Mouse (Mus musculus): ENCODE measurements around the gene Slc6a13. TPM values are rescaled to one million over a fixed set of nuclear protein-coding genes. Genes with fewer than 3 reads are reported as not detected.

Slc6a13 gene
- polyA plus RNA-seq, 1 experiment from 2014 or later, result 8.7 TPM

DNA sequence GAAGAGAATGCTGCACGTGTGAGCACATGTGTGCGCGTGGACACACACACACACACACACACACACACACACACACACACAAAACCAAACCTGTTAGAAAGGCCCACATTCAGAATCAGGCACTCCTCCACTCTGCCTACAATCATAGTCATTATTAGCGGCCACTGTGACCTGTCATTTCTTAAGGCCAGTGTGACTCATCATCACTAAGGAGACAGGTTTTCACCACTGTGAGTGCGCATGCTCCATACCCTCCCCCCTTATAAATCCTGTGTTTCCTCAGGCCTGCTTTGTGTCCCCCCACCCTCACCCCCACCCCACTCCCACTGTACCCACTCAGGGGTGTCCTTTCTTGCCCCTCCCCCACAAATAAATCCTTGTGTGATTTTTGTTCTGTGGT, 15.9 kb upstream of the Slc6a13 start:
- Histone ChIP-seq H3K9me3 (replicated peaks) (no peaks in the 10 kb centered on the region), H3K36me3 (no peaks in the 10 kb centered on the region), H3K4me3 (no peak overlapping the region), H3K9ac (no peak overlapping the region), H3K4me2 (no peak overlapping the region), H3K27me3 (replicated peaks) (no peaks in the 10 kb centered on the region), H3K4me1 (replicated peaks) (no peaks in the 10 kb centered on the region), H3K27ac (ENCODE audit: poor library complexity, severe bottlenecking) (no peak overlapping the region)
- ATAC-seq (ENCODE audit: insufficient number of reproducible peaks, low FRiP score), result no peak
- WGBS, result 78% methylated on average over 5 of the region's 5 CpGs

DNA sequence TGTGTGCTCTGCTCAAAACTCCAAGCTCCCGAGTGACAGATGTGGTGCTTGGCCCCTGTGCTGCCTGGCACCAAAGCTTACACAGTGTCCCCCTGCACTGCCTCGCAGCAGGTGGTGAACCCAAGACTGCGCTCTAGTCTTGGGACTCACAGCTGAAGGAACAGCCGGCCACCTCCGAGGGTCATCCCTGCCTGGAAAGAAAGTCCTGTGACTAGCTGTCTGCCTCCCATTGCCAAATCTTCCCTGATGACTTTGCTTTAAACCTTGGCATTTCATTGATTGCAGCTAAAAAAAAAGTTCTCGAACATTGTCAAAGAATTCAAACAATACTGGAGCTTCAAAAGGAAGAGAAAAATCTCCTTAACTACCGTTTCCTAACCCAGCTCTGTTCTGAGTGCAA, 710 bp upstream of the Slc6a13 start:
- Histone ChIP-seq H3K27me3 (replicated peaks) (no peaks in the 10 kb centered on the region), H3K4me3 (no peak overlapping the region), H3K9ac (no peak overlapping the region), H3K9me3 (replicated peaks) (no peaks in the 10 kb centered on the region), H3K36me3 (no peaks in the 10 kb centered on the region), H3K4me2 (no peak overlapping the region), H3K4me1 (replicated peaks) (peaks cover 13% of the 10 kb centered on the region), H3K27ac (ENCODE audit: poor library complexity, severe bottlenecking) (no peak overlapping the region)
- WGBS, result 48% methylated on average over 7 of the region's 7 CpGs
- no peak for ATAC-seq (ENCODE audit: insufficient number of reproducible peaks, low FRiP score)

DNA sequence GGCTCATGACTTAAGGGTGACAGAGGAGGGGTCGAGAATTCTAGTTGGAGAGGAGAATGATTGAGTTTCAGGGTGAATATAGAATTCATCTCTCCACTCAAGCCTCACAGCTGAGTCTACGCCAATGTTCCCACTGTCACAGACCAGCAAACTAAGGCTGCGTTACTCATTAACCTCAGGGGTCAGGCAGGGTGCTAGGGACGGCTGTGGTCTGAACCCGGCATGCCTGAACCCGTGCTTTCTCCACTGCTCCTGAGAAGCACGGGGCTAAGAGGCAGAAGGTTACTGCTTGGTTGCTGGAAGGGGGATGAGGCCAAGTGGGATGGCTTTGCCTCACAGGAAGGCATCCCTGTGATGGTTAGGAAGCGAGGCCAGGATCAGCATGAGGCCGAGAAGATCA, 477 bp downstream of the Slc6a13 start:
- no peaks in the 10 kb centered on the region for H3K36me3 ChIP-seq
- H3K27me3 ChIP-seq (replicated peaks), result no peaks in the 10 kb centered on the region
- peaks cover 13% of the 10 kb centered on the region for H3K4me1 ChIP-seq (replicated peaks)
- no peak overlapping the region for H3K9ac ChIP-seq
- no peaks in the 10 kb centered on the region for H3K9me3 ChIP-seq (replicated peaks)
- WGBS, result 35% methylated on average over 9 of the region's 9 CpGs
- no peak; the same call in 1 of the 2 replicates for ATAC-seq (ENCODE audit: insufficient number of reproducible peaks, low FRiP score)
- H3K4me3 ChIP-seq, result peak overlapping the region; percentile 32
- H3K4me2 ChIP-seq, result peak overlapping the region; percentile 62
- peak overlapping the region; percentile 59; the same call in 1 of the 2 replicates for H3K27ac ChIP-seq (ENCODE audit: poor library complexity, severe bottlenecking)

DNA sequence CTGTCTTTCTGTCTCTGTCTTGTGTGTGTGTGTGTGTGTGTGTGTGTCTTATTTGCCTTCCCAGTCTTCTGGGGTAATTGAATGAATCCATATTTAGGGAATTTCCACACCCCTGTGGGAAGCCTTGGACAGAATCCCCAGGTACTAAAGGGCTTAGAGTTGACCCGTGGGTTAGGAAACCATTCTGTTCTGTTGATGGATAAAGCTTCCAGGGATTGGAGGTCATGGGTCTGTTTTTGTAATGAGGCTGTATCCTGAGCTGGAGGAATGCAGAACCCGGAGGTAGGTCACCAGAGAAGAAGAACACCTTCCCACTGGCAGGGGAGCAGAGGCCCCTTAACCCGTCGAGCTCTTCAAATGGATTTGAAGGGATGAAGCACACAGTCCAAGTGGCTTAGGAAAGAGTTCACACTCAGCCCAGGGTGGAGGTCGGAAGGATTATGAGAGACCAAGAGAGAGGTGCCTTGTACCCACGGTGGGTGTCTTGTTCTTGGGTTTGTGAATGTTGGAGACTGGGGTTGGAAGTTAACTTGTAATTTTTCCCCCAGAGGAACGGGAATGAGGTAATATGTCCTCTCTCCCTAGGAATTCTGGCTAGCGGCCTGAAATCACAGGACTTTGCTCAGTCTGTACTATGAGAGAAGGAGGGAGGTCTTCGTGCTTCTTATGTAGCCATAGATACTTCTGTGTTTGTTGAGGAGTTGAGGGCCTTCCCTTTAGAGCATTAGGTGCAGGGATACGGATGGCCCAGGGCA, 3.6 kb downstream of the Slc6a13 start:
- WGBS, result 64% methylated on average over 10 of the region's 10 CpGs
- ATAC-seq (ENCODE audit: insufficient number of reproducible peaks, low FRiP score), result no peak

DNA sequence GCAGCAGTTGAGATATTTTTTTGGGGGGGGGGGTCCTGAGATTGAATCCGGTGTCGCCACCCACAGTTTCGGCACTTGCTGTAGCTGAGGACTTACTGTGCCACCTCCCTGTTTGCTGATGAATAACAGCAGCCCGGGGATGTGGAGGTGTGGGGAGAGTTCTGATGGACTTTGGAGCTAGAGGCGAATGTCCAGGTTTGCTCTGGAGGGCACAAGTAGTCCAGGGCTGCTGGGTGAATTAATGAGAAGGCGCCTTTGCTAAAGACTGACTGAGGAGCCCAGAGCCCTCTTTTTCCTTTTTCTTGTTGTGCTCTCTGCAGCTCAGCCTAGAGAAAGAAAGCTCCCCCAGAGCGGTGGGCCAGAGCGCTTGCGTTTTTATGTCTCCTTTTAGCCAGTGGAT, 4.6 kb downstream of the Slc6a13 start:
- H3K4me3 ChIP-seq, result no peak overlapping the region
- no peaks in the 10 kb centered on the region for H3K9me3 ChIP-seq (replicated peaks)
- no peak overlapping the region for H3K4me2 ChIP-seq
- no peak overlapping the region for H3K27ac ChIP-seq (ENCODE audit: poor library complexity, severe bottlenecking)
- 78% methylated on average over 9 of the region's 9 CpGs for WGBS
- no peaks in the 10 kb centered on the region for H3K27me3 ChIP-seq (replicated peaks)
- no peak overlapping the region for H3K9ac ChIP-seq
- H3K4me1 ChIP-seq (replicated peaks), result peaks cover 8% of the 10 kb centered on the region; the same call in 1 of the 2 replicates
- H3K36me3 ChIP-seq, result no peaks in the 10 kb centered on the region
- ATAC-seq (ENCODE audit: insufficient number of reproducible peaks, low FRiP score), result no peak

More for the DNA sequence above, 3.6 kb downstream of the Slc6a13 start:
- H3K36me3 ChIP-seq, result no peaks in the 10 kb centered on the region
- H3K4me1 ChIP-seq (replicated peaks), result peaks cover 8% of the 10 kb centered on the region; the same call in 1 of the 2 replicates
- H3K9ac ChIP-seq, result no peak overlapping the region
- H3K4me2 ChIP-seq, result no peak overlapping the region
- no peak overlapping the region for H3K4me3 ChIP-seq
- no peaks in the 10 kb centered on the region for H3K9me3 ChIP-seq (replicated peaks)
- H3K27ac ChIP-seq (ENCODE audit: poor library complexity, severe bottlenecking), result no peak overlapping the region
- no peaks in the 10 kb centered on the region for H3K27me3 ChIP-seq (replicated peaks)

DNA sequence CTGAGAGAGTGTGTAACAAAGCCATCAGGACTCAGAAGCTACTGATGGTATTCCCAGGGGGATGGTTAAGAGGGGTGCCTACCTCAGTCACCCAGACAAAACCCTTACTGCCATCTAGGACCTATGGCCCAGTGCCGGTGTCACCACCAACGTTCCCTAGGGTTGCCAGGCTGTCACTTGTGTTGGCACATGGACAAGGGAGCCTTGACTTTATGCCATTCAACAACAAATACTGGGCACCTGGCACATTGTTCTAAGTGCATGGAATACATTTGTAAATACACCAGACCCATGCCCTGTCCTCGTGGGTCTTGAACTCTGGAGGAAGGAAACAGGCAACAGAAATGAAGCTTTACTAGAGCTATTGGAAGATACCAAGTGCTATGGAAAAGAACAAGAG, 5.5 kb downstream of the Slc6a13 start:
- no peak overlapping the region for H3K4me3 ChIP-seq
- WGBS, result 82% methylated on average over 3 of the region's 3 CpGs
- no peak for ATAC-seq (ENCODE audit: insufficient number of reproducible peaks, low FRiP score)
- H3K27ac ChIP-seq (ENCODE audit: poor library complexity, severe bottlenecking), result no peak overlapping the region
- no peaks in the 10 kb centered on the region for H3K9me3 ChIP-seq (replicated peaks)
- no peaks in the 10 kb centered on the region for H3K36me3 ChIP-seq
- H3K9ac ChIP-seq, result no peak overlapping the region
- no peak overlapping the region for H3K4me2 ChIP-seq
- no peaks in the 10 kb centered on the region for H3K27me3 ChIP-seq (replicated peaks)
- H3K4me1 ChIP-seq (replicated peaks), result 0 out of 2 replicates have a peak, but pooled peaks cover under 1% of the 10 kb centered on the region

DNA sequence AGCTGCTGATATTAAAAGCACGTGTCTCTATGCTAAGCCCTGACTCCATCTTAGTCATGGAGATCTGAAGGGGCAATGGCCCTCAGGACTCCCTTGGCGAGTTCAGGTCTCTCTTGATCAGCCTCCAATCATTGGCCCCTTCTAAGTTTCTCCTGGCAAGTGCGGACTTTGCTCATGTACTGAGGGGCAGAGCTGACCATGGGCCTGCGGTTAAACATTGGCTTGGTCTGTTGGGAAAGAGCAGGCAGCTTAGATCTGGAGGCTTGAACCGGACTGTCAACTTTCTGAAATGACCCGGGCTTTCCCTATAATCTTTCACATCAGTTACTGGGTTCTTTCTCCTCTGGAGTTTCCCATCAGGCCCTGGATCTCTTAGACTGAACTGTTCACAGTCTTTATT, 11.0 kb downstream of the Slc6a13 start:
- Histone ChIP-seq H3K27me3 (replicated peaks) (no peaks in the 10 kb centered on the region), H3K4me2 (no peak overlapping the region), H3K4me3 (no peak overlapping the region), H3K27ac (ENCODE audit: poor library complexity, severe bottlenecking) (no peak overlapping the region), H3K9ac (no peak overlapping the region), H3K36me3 (no peaks in the 10 kb centered on the region), H3K9me3 (replicated peaks) (no peaks in the 10 kb centered on the region), H3K4me1 (replicated peaks) (no peaks in the 10 kb centered on the region)
- no peak for ATAC-seq (ENCODE audit: insufficient number of reproducible peaks, low FRiP score)
- 74% methylated on average over 6 of the region's 6 CpGs for WGBS

DNA sequence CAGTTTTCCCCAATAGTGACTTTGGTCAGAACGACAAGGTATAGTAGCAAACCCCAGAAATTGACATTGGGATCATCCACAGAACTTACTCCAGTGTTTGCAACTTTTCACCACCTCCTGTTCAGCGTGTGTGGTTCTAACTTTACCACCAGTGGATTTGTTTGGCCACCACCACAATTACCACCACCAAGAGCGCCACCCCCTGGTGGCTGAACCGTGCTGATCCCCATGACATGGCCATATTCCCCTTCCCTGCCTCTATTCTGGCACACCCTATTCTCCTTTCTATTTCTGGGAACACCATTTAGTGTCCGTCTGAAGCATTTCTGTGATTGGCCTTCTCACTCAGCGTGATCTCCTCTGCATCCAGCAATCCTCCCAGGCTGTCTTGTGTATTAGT, 19.1 kb downstream of the Slc6a13 start:
- Histone ChIP-seq H3K4me3 (no peak overlapping the region), H3K9me3 (replicated peaks) (no peaks in the 10 kb centered on the region), H3K4me2 (no peak overlapping the region), H3K4me1 (replicated peaks) (no peaks in the 10 kb centered on the region), H3K9ac (no peak overlapping the region), H3K27ac (ENCODE audit: poor library complexity, severe bottlenecking) (no peak overlapping the region), H3K27me3 (replicated peaks) (no peaks in the 10 kb centered on the region), H3K36me3 (no peaks in the 10 kb centered on the region)
- 50% methylated on average over 6 of the region's 6 CpGs for WGBS
- no peak for ATAC-seq (ENCODE audit: insufficient number of reproducible peaks, low FRiP score)

DNA sequence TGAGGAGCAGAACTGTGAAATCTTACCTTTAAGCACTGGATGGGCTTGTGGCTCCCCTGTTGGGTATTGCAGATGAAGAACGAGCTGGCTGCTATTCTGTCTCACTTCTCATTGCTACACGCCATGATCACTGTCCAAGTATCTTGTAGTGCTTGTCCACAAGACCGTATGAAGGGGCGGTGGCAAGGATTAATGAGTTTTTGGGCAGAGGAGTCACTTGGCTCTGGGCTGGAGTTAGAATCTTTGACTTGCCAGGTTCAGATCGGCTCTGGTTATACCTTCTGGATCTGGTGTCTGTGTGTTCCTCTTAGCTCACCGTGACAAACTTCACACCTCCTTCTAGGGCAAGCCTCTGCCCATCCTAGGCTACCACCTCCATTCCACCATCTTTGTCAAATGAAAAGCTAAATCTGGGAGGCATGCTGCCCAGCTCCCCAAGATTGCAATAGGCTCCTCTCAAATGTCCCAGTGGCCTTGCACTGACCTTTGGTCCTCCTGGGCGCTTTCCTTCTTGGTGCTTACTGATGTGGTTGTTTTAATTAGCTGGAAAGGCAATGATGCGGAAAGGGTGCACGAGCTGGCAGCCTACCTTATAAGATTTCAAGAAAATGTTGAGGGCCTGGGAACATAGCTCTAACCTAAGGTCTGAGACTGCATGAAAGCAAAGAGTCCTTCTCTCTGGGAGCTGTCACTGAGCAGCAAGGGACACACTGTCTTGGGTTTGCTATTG, 22.5 kb downstream of the Slc6a13 start:
- no peak overlapping the region for H3K4me2 ChIP-seq
- H3K4me3 ChIP-seq, result no peak overlapping the region
- ATAC-seq (ENCODE audit: insufficient number of reproducible peaks, low FRiP score), result no peak

DNA sequence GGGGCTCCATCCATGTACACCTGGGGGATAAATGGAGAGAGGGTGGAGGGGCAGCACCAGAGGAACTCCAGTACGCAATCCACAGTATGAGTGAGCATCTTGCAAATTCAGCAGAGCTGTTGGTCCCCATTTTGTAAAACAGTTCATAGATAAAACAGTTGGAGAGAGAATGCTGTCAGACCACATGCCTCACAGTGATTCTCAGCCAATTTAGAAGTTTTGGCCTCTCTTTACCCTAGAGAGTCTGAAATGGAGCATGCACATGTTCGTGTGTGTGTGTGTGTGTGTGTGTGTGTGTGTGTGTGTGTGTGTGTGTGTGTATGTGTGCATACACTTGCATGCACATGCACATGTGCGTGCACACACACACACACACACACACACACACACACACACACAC, 25.3 kb downstream of the Slc6a13 start:
- no peak overlapping the region for H3K4me3 ChIP-seq
- H3K9me3 ChIP-seq (replicated peaks), result no peaks in the 10 kb centered on the region
- peaks cover 24% of the 10 kb centered on the region for H3K4me1 ChIP-seq (replicated peaks)
- H3K27me3 ChIP-seq (replicated peaks), result 0 out of 2 replicates have a peak, but pooled peaks cover 6% of the 10 kb centered on the region
- 86% methylated on average over 3 of the region's 3 CpGs for WGBS
- no peak overlapping the region for H3K27ac ChIP-seq (ENCODE audit: poor library complexity, severe bottlenecking)
- no peak overlapping the region for H3K9ac ChIP-seq
- no peaks in the 10 kb centered on the region for H3K36me3 ChIP-seq
- no peak for ATAC-seq (ENCODE audit: insufficient number of reproducible peaks, low FRiP score)
- no peak overlapping the region for H3K4me2 ChIP-seq

More for the DNA sequence above, 22.5 kb downstream of the Slc6a13 start:
- 82% methylated on average over 9 of the region's 9 CpGs for WGBS
- Histone ChIP-seq H3K27ac (ENCODE audit: poor library complexity, severe bottlenecking) (no peak overlapping the region), H3K9ac (no peak overlapping the region), H3K4me1 (replicated peaks) (peaks cover 18% of the 10 kb centered on the region), H3K27me3 (replicated peaks) (no peaks in the 10 kb centered on the region), H3K36me3 (no peaks in the 10 kb centered on the region), H3K9me3 (replicated peaks) (no peaks in the 10 kb centered on the region)

DNA sequence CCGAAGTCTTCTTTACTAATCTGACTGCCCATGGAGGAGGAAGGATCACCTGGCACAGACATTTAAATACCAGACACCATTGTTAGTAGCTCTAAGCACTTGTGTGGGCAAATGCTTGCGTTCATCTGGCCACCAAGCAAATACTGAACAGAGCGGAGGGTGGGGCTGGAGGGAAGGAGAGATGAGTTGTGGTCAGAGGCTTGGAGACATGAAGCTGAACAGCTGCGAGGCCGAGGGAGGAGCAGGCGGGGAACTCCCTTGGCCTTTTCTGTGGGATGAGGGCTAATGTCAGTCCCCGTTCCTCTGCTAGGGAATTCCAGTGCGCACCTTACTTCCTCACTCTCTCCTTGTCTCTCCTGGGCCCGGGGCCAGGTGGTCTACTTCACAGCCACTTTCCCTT, 25.7 kb downstream of the Slc6a13 start:
- Histone ChIP-seq H3K27me3 (replicated peaks) (0 out of 2 replicates have a peak, but pooled peaks cover 8% of the 10 kb centered on the region), H3K9me3 (replicated peaks) (no peaks in the 10 kb centered on the region), H3K4me1 (replicated peaks) (peaks cover 24% of the 10 kb centered on the region), H3K36me3 (no peaks in the 10 kb centered on the region), H3K4me2 (no peak overlapping the region), H3K9ac (no peak overlapping the region), H3K4me3 (no peak overlapping the region), H3K27ac (ENCODE audit: poor library complexity, severe bottlenecking) (no peak overlapping the region)
- 67% methylated on average over 9 of the region's 9 CpGs for WGBS
- no peak for ATAC-seq (ENCODE audit: insufficient number of reproducible peaks, low FRiP score)

All from heart, embryonic 12.5 days (tissue).